Mouse (Mus musculus): ENCODE results near the gene Pcca. TPM values are rescaled to one million over a fixed set of nuclear protein-coding genes. Genes with fewer than 3 reads are reported as not detected.
A peak's percentile ranks its signal among the peaks of the same experiment; 100 is the strongest.

The Pcca gene
- polyA plus RNA-seq (2011; ENCODE audit: insufficient read depth, insufficient read length, low read depth, missing spikeins): 25.1 and 32.7 TPM in 2 replicates

- H3K27me3 ChIP-seq (ENCODE audit: control insufficient read depth, insufficient read depth, low read length, poor library complexity, severe bottlenecking): no peaks in the 10 kb centered on the region
- no peaks in the 10 kb centered on the region for H3K36me3 ChIP-seq (ENCODE audit: control insufficient read depth, insufficient read depth, low read length, poor library complexity, severe bottlenecking)
- H3K9me3 ChIP-seq (replicated peaks; ENCODE audit: control insufficient read depth, insufficient read depth, low read length, poor library complexity, severe bottlenecking): no peaks in the 10 kb centered on the region
- H3K27ac ChIP-seq (ENCODE audit: insufficient read depth, low read length): peak within 1 kb of the TSS; percentile 64
- TF ChIP-seq CTCF (IDR thresholded peaks at IDR 0.05; ENCODE audit: low read depth, low read length) (no peak), EP300 (IDR thresholded peaks at IDR 0.05; ENCODE audit: insufficient read depth, low read depth, low read length) (no peak), POLR2A (IDR thresholded peaks at IDR 0.05; ENCODE audit: insufficient read depth, low read length) (no peak)
- H3K4me1 ChIP-seq (ENCODE audit: control insufficient read depth, insufficient read depth, low read length): no peaks in the 10 kb centered on the region
- H3K9ac ChIP-seq (ENCODE audit: low read depth, poor library complexity, severe bottlenecking): peak within 1 kb of the TSS; percentile 46
- H3K4me3 ChIP-seq (ENCODE audit: low read depth, low read length): peak within 1 kb of the TSS; percentile 71
These were observed at the start of gene Pcca for GRCm38 (mm10) chr14:122534017-122534924. TSS of gene Pcca (plus strand) at chr14:122534324.

GRCm38 (mm10) chr14:122484458-122484843 is 49.7 kb upstream of the Pcca start:
- no peaks in the 10 kb centered on the region for H3K4me1 ChIP-seq (ENCODE audit: control insufficient read depth, insufficient read depth, low read length)
- H3K9ac ChIP-seq (ENCODE audit: low read depth, poor library complexity, severe bottlenecking): no peak overlapping the region
- H3K9me3 ChIP-seq (replicated peaks; ENCODE audit: control insufficient read depth, insufficient read depth, low read length, poor library complexity, severe bottlenecking): no peaks in the 10 kb centered on the region
- no peak for TF ChIP-seq CTCF (IDR thresholded peaks at IDR 0.05; ENCODE audit: low read depth, low read length)
- TF ChIP-seq POLR2A (IDR thresholded peaks at IDR 0.05; ENCODE audit: insufficient read depth, low read length): no peak
- no peak for TF ChIP-seq EP300 (IDR thresholded peaks at IDR 0.05; ENCODE audit: insufficient read depth, low read depth, low read length)
- no peak overlapping the region for H3K27ac ChIP-seq (ENCODE audit: insufficient read depth, low read length)
- H3K4me3 ChIP-seq (ENCODE audit: low read depth, low read length): no peak overlapping the region
- H3K27me3 ChIP-seq (ENCODE audit: control insufficient read depth, insufficient read depth, low read length, poor library complexity, severe bottlenecking): peaks cover 48% of the 10 kb centered on the region
- no peaks in the 10 kb centered on the region for H3K36me3 ChIP-seq (ENCODE audit: control insufficient read depth, insufficient read depth, low read length, poor library complexity, severe bottlenecking)

- no peaks in the 10 kb centered on the region for H3K36me3 ChIP-seq (ENCODE audit: control insufficient read depth, insufficient read depth, low read length, poor library complexity, severe bottlenecking)
- H3K27me3 ChIP-seq (ENCODE audit: control insufficient read depth, insufficient read depth, low read length, poor library complexity, severe bottlenecking): peaks cover 49% of the 10 kb centered on the region
- no peak overlapping the region for H3K4me3 ChIP-seq (ENCODE audit: low read depth, low read length)
- no peak overlapping the region for H3K27ac ChIP-seq (ENCODE audit: insufficient read depth, low read length)
- no peak overlapping the region for H3K9ac ChIP-seq (ENCODE audit: low read depth, poor library complexity, severe bottlenecking)
- no peaks in the 10 kb centered on the region for H3K4me1 ChIP-seq (ENCODE audit: control insufficient read depth, insufficient read depth, low read length)
- TF ChIP-seq CTCF (IDR thresholded peaks at IDR 0.05; ENCODE audit: low read depth, low read length): no peak
- TF ChIP-seq POLR2A (IDR thresholded peaks at IDR 0.05; ENCODE audit: insufficient read depth, low read length): no peak
- TF ChIP-seq EP300 (IDR thresholded peaks at IDR 0.05; ENCODE audit: insufficient read depth, low read depth, low read length): no peak
- no peaks in the 10 kb centered on the region for H3K9me3 ChIP-seq (replicated peaks; ENCODE audit: control insufficient read depth, insufficient read depth, low read length, poor library complexity, severe bottlenecking)
These were observed 49.1 kb upstream of the Pcca start for GRCm38 (mm10) chr14:122484844-122485551.

- TF ChIP-seq EP300 (IDR thresholded peaks at IDR 0.05; ENCODE audit: insufficient read depth, low read depth, low read length) (no peak), POLR2A (IDR thresholded peaks at IDR 0.05; ENCODE audit: insufficient read depth, low read length) (no peak), CTCF (IDR thresholded peaks at IDR 0.05; ENCODE audit: low read depth, low read length) (no peak)
- Histone ChIP-seq H3K4me3 (ENCODE audit: low read depth, low read length) (no peak overlapping the region), H3K9me3 (replicated peaks; ENCODE audit: control insufficient read depth, insufficient read depth, low read length, poor library complexity, severe bottlenecking) (no peaks in the 10 kb centered on the region), H3K27me3 (ENCODE audit: control insufficient read depth, insufficient read depth, low read length, poor library complexity, severe bottlenecking) (peaks cover 46% of the 10 kb centered on the region), H3K9ac (ENCODE audit: low read depth, poor library complexity, severe bottlenecking) (no peak overlapping the region), H3K4me1 (ENCODE audit: control insufficient read depth, insufficient read depth, low read length) (no peaks in the 10 kb centered on the region), H3K27ac (ENCODE audit: insufficient read depth, low read length) (no peak overlapping the region), H3K36me3 (ENCODE audit: control insufficient read depth, insufficient read depth, low read length, poor library complexity, severe bottlenecking) (no peaks in the 10 kb centered on the region)
These were observed 48.4 kb upstream of the Pcca start for GRCm38 (mm10) chr14:122485635-122486181.

- Histone ChIP-seq H3K9me3 (replicated peaks; ENCODE audit: control insufficient read depth, insufficient read depth, low read length, poor library complexity, severe bottlenecking) (no peaks in the 10 kb centered on the region), H3K27ac (ENCODE audit: insufficient read depth, low read length) (no peak overlapping the region), H3K27me3 (ENCODE audit: control insufficient read depth, insufficient read depth, low read length, poor library complexity, severe bottlenecking) (peaks cover 45% of the 10 kb centered on the region), H3K4me1 (ENCODE audit: control insufficient read depth, insufficient read depth, low read length) (no peaks in the 10 kb centered on the region), H3K36me3 (ENCODE audit: control insufficient read depth, insufficient read depth, low read length, poor library complexity, severe bottlenecking) (no peaks in the 10 kb centered on the region), H3K9ac (ENCODE audit: low read depth, poor library complexity, severe bottlenecking) (no peak overlapping the region), H3K4me3 (ENCODE audit: low read depth, low read length) (no peak overlapping the region)
- TF ChIP-seq CTCF (IDR thresholded peaks at IDR 0.05; ENCODE audit: low read depth, low read length): no peak
- TF ChIP-seq POLR2A (IDR thresholded peaks at IDR 0.05; ENCODE audit: insufficient read depth, low read length): no peak
- no peak for TF ChIP-seq EP300 (IDR thresholded peaks at IDR 0.05; ENCODE audit: insufficient read depth, low read depth, low read length)
These were observed 47.5 kb upstream of the Pcca start for GRCm38 (mm10) chr14:122486611-122487010.

Measured in ES-Bruce4 (cell line).